ENCODE assay signal across 8 mouse cellular contexts in genomic region chr11:58168167-58168915, GRCm38 (mm10). TPM values are rescaled to one million over a fixed set of nuclear protein-coding genes. Genes with fewer than 3 reads are reported as not detected.
A peak's percentile ranks its signal among the peaks of the same experiment; 100 is the strongest.
DNase-seq lines count a peak whose midpoint lies in the region; ATAC-seq and TF ChIP-seq lines count a peak whose summit lies in the region.

TSS of gene Gemin5 (minus strand) at chr11:58168539.

- no peaks in the 10 kb centered on the region for H3K9me3 ChIP-seq in E14TG2a.4 (ENCODE audit: low read length)
- peaks cover 2% of the 10 kb centered on the region; the same call in 1 of the 2 replicates for H3K9me3 ChIP-seq in forebrain, embryonic 11.5 days (ENCODE audit: control insufficient read depth, low read length)
- H3K9me3 ChIP-seq in heart, embryonic 16.5 days (replicated peaks; ENCODE audit: control insufficient read depth, low read length), result no peaks in the 10 kb centered on the region
- H3K9me3 ChIP-seq in liver, embryonic 15.5 days (replicated peaks), result 0 out of 2 replicates have a peak, but pooled peaks cover under 1% of the 10 kb centered on the region
- H3K9me3 ChIP-seq in neural tube, embryonic 11.5 days (ENCODE audit: control insufficient read depth, low read length), result no peaks in the 10 kb centered on the region
- 0 out of 2 replicates have a peak, but pooled peaks cover 5% of the 10 kb centered on the region for H3K9me3 ChIP-seq in stomach, embryonic 16.5 days (replicated peaks; ENCODE audit: control insufficient read depth, low read length)

- H3K4me3 ChIP-seq in E14TG2a.4 (replicated peaks; ENCODE audit: low read length), result peak within 1 kb of the TSS; percentile 99
- peak within 1 kb of the TSS; percentile 81 for H3K4me3 ChIP-seq in forebrain, embryonic 11.5 days (ENCODE audit: low read depth, low read length)
- peak within 1 kb of the TSS; percentile 67 for H3K4me3 ChIP-seq in heart, embryonic 16.5 days (ENCODE audit: low read length)
- peak within 1 kb of the TSS; percentile 95 for H3K4me3 ChIP-seq in liver, embryonic 15.5 days (replicated peaks)
- H3K4me3 ChIP-seq in neural tube, embryonic 11.5 days (ENCODE audit: low read depth, low read length), result peak within 1 kb of the TSS; percentile 81
- peak within 1 kb of the TSS; percentile 78 for H3K4me3 ChIP-seq in stomach, embryonic 16.5 days (replicated peaks; ENCODE audit: low read length)

- H3K4me1 ChIP-seq in E14TG2a.4 (replicated peaks; ENCODE audit: low read depth, low read length), result peaks cover 36% of the 10 kb centered on the region
- H3K4me1 ChIP-seq in forebrain, embryonic 11.5 days (replicated peaks; ENCODE audit: control insufficient read depth, insufficient read depth, low read length), result no peaks in the 10 kb centered on the region
- H3K4me1 ChIP-seq in heart, embryonic 16.5 days (ENCODE audit: control insufficient read depth, insufficient read depth, low read length), result peaks cover 16% of the 10 kb centered on the region
- H3K4me1 ChIP-seq in liver, embryonic 15.5 days (replicated peaks), result peaks cover 49% of the 10 kb centered on the region
- H3K4me1 ChIP-seq in neural tube, embryonic 11.5 days (ENCODE audit: control insufficient read depth, insufficient read depth, low read length), result no peaks in the 10 kb centered on the region; the same call in 1 of the 2 replicates
- H3K4me1 ChIP-seq in stomach, embryonic 16.5 days (ENCODE audit: control insufficient read depth, insufficient read depth, low read length), result peaks cover 17% of the 10 kb centered on the region

- peak within 1 kb of the TSS; percentile 45 for H3K4me2 ChIP-seq in forebrain, embryonic 11.5 days (ENCODE audit: low read depth, low read length, severe bottlenecking)
- H3K4me2 ChIP-seq in heart, embryonic 16.5 days (ENCODE audit: low read depth, low read length), result peak within 1 kb of the TSS; percentile 87
- H3K4me2 ChIP-seq in liver, embryonic 15.5 days, result peak within 1 kb of the TSS; percentile 94
- H3K4me2 ChIP-seq in neural tube, embryonic 11.5 days (ENCODE audit: low read depth), result peak within 1 kb of the TSS; percentile 59
- H3K4me2 ChIP-seq in stomach, embryonic 16.5 days (ENCODE audit: low read depth, low read length), result peak within 1 kb of the TSS; percentile 79

- DNase-seq in c-Kit-positive CD71-positive TER-119-negative erythroid progenitor cells, embryonic 14.5 days (ENCODE audit: low read depth), result peak; percentile 71
- peak; percentile 94 for DNase-seq in forebrain, embryonic 11.5 days (ENCODE audit: low spot score)
- DNase-seq in kidney, postnatal 36 days, result peak; percentile 80 to 91
- peak; percentile 90 for DNase-seq in neural tube, embryonic 11.5 days (ENCODE audit: low spot score)

- TF ChIP-seq CTCF in E14TG2a.4 (conservative IDR thresholded peaks at IDR 0.05; ENCODE audit: low read length), result no peak

- no peaks in the 10 kb centered on the region for H3K27me3 ChIP-seq in E14TG2a.4 (ENCODE audit: insufficient read depth, low read length)
- H3K27me3 ChIP-seq in forebrain, embryonic 11.5 days (ENCODE audit: control insufficient read depth, insufficient read depth, low read length), result no peaks in the 10 kb centered on the region
- H3K27me3 ChIP-seq in heart, embryonic 16.5 days (ENCODE audit: control insufficient read depth, insufficient read depth, low read length), result no peaks in the 10 kb centered on the region
- no peaks in the 10 kb centered on the region for H3K27me3 ChIP-seq in liver, embryonic 15.5 days
- no peaks in the 10 kb centered on the region for H3K27me3 ChIP-seq in neural tube, embryonic 11.5 days (ENCODE audit: control insufficient read depth, insufficient read depth, low read length)
- H3K27me3 ChIP-seq in stomach, embryonic 16.5 days (ENCODE audit: control insufficient read depth, insufficient read depth, low read length), result no peaks in the 10 kb centered on the region

- ATAC-seq in forebrain, embryonic 11.5 days (replicated peaks; ENCODE audit: low FRiP score), result peak; percentile 81
- peak; percentile 81 for ATAC-seq in heart, embryonic 16.5 days (replicated peaks; ENCODE audit: extremely low read depth, insufficient read depth, low FRiP score)
- peak; percentile 77 for ATAC-seq in liver, embryonic 15.5 days (ENCODE audit: insufficient read depth)
- peak; percentile 78 for ATAC-seq in neural tube, embryonic 11.5 days (ENCODE audit: insufficient read depth, low FRiP score, low TSS enrichment)
- peak; percentile 89 for ATAC-seq in stomach, embryonic 16.5 days (ENCODE audit: insufficient read depth, low FRiP score)

- 1% methylated on average over 71 of the region's 71 CpGs for WGBS in forebrain, embryonic 11.5 days
- 1% methylated on average over 70 of the region's 71 CpGs for WGBS in heart, embryonic 16.5 days
- under 1% methylated on average over 71 of the region's 71 CpGs for WGBS in liver, embryonic 15.5 days (ENCODE audit: insufficient replicate concordance)
- 1% methylated on average over 68 of the region's 71 CpGs for WGBS in neural tube, embryonic 11.5 days
- WGBS in stomach, embryonic 16.5 days, result 1% methylated on average over 71 of the region's 71 CpGs

- H3K27ac ChIP-seq in forebrain, embryonic 11.5 days (ENCODE audit: low read depth, low read length), result no peak within 1 kb of the TSS
- 0 out of 2 replicates have a peak within 1 kb of the TSS, but pooled peaks have one; percentile 47 for H3K27ac ChIP-seq in heart, embryonic 16.5 days (ENCODE audit: low read length)
- peak within 1 kb of the TSS; percentile 74 for H3K27ac ChIP-seq in liver, embryonic 15.5 days (replicated peaks)
- peak within 1 kb of the TSS; percentile 47 for H3K27ac ChIP-seq in neural tube, embryonic 11.5 days (ENCODE audit: low read depth, low read length)
- peak within 1 kb of the TSS; percentile 28; the same call in 1 of the 2 replicates for H3K27ac ChIP-seq in stomach, embryonic 16.5 days (ENCODE audit: low read length)

- peak within 1 kb of the TSS; percentile 78 for H3K9ac ChIP-seq in forebrain, embryonic 11.5 days (ENCODE audit: low read length)
- peak within 1 kb of the TSS; percentile 73 for H3K9ac ChIP-seq in heart, embryonic 16.5 days (ENCODE audit: low read length)
- H3K9ac ChIP-seq in liver, embryonic 15.5 days, result peak within 1 kb of the TSS; percentile 90
- peak within 1 kb of the TSS; percentile 82 for H3K9ac ChIP-seq in neural tube, embryonic 11.5 days (ENCODE audit: low read length)
- peak within 1 kb of the TSS; percentile 93 for H3K9ac ChIP-seq in stomach, embryonic 16.5 days (ENCODE audit: low read length)

- peaks cover 41% of the 10 kb centered on the region for H3K36me3 ChIP-seq in E14TG2a.4 (ENCODE audit: insufficient read depth, low read length)
- H3K36me3 ChIP-seq in forebrain, embryonic 11.5 days (ENCODE audit: control insufficient read depth, insufficient read depth, low read length), result peaks cover 4% of the 10 kb centered on the region; the same call in 1 of the 2 replicates
- H3K36me3 ChIP-seq in heart, embryonic 16.5 days (ENCODE audit: control insufficient read depth, insufficient read depth), result peaks cover 26% of the 10 kb centered on the region
- H3K36me3 ChIP-seq in liver, embryonic 15.5 days (replicated peaks), result peaks cover 39% of the 10 kb centered on the region
- peaks cover 2% of the 10 kb centered on the region; the same call in 1 of the 2 replicates for H3K36me3 ChIP-seq in neural tube, embryonic 11.5 days (ENCODE audit: control insufficient read depth, insufficient read depth, low read length)
- H3K36me3 ChIP-seq in stomach, embryonic 16.5 days (ENCODE audit: control insufficient read depth, insufficient read depth, low read length), result peaks cover 19% of the 10 kb centered on the region

RNA-seq across cellular contexts. Expression of gene Gemin5, which starts in this region (rescaled TPM):
- polyA plus RNA-seq in forebrain, embryonic 11.5 days (2014; fragmentation: Nextera tagmentation; extraction: Ambion mirVana), result 27.4 and 27.7 TPM in 2 replicates
- polyA plus RNA-seq in heart, embryonic 16.5 days (2015; fragmentation: Nextera tagmentation; extraction: Ambion mirVana), result 11.5 and 12.4 TPM in 2 replicates
- 9.3 and 9.8 TPM in 2 replicates for polyA plus RNA-seq in liver, embryonic 15.5 days (2015; fragmentation: Nextera tagmentation; extraction: Ambion mirVana)
- polyA plus RNA-seq in neural tube, embryonic 11.5 days (2014; fragmentation: Nextera tagmentation; extraction: Ambion mirVana), result 26.4 and 27.6 TPM in 2 replicates
- polyA plus RNA-seq in stomach, embryonic 16.5 days (2015; fragmentation: Nextera tagmentation; extraction: Ambion mirVana), result 12.7 and 14.9 TPM in 2 replicates
